Mouse (Mus musculus): Measurements from ENCODE around the gene Med12l. TPM values are rescaled to one million over a fixed set of nuclear protein-coding genes. Genes with fewer than 3 reads are reported as not detected.

Med12l gene
- total RNA-seq, 1 experiment from 2014 or later = 0.86 TPM

- ATAC-seq (replicated peaks; ENCODE audit: insufficient number of reproducible peaks, low FRiP score, low TSS enrichment, poor library complexity, severe bottlenecking) = no peak
These were observed 161.9 kb downstream of the Med12l start for GRCm38 (mm10) chr3:59167417-59168054.

GRCm38 (mm10) chr3:59168476-59168875 is 162.9 kb downstream of the Med12l start:
- no peak for ATAC-seq (replicated peaks; ENCODE audit: insufficient number of reproducible peaks, low FRiP score, low TSS enrichment, poor library complexity, severe bottlenecking)

DNA sequence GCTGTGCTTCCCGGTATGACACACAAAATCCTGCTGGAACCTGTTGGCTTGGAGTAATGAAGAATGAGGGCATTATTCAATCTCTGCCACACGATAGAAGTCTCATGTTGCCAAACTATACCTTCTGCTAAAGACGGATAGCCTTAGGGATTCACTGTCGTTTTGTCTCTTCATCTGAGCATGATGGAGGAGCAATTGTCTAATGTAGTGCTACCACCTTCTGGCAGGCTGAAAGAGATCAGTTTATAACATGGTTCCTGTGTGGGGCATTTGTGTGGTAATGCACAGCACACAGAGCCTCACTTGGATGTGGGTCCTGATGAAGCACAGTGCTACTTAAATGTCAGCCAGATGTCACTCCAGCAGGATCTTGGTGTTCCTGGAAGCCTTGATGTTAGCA is 163.6 kb downstream of the Med12l start:
- no peak for ATAC-seq (replicated peaks; ENCODE audit: insufficient number of reproducible peaks, low FRiP score, low TSS enrichment, poor library complexity, severe bottlenecking)

DNA sequence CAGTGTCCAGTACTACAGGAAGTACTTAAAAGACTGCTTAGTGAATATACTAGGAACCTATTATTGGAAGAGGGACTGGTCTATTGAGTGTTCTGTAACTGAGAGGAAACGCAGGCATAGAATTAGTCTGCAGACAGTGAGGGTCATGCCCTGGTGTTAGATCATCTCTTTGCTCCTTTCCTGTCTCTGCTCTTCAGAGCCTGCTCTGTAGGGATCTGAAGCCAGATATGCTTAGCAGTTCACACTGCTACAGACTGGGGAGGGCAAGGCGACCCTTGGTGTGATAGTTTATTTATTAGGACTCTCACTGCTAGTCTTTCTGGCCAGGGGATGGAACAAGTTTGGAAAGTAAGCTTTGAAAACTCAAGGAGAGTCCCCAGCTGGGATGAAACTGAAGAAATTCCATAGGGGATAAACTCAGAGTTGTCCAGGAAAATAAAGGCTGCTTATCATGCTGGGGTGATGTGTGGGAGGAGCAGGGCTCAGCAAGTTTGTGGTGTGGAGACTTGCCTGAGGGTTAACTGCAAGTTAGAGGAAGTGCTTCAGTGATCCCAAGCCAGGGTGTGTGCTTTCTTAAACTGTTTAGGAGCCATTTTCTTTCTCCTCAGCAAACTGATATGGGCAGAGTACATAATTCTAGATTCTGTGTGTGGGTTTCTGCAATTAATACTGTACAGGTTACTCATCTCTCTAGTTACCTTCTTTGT is 164.4 kb downstream of the Med12l start:
- ATAC-seq (replicated peaks; ENCODE audit: insufficient number of reproducible peaks, low FRiP score, low TSS enrichment, poor library complexity, severe bottlenecking) = no peak

GRCm38 (mm10) chr3:59174426-59175154 is 169.0 kb downstream of the Med12l start:
- no peak for ATAC-seq (replicated peaks; ENCODE audit: insufficient number of reproducible peaks, low FRiP score, low TSS enrichment, poor library complexity, severe bottlenecking)

DNA sequence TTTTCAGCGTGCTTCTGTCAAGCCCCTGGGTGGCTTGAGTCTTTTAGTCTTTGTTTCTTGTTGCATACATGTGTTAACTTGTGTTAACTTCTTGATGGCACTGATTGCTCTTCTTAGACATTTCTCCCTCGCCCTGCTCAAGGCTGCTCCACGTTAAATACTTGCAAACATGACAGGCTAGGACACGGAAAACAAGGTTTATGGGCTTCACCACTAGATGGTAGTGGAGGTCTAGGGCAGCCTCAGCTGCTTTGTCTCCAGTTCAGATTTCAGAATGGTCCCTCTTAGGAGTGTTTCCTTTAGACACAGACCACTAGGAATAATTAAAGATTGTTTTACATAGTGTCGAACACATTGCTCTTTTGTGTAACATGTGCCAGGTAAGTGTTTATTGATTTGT is 169.6 kb downstream of the Med12l start:
- peak; percentile 73; the same call in 1 of the 2 replicates for ATAC-seq (replicated peaks; ENCODE audit: insufficient number of reproducible peaks, low FRiP score, low TSS enrichment, poor library complexity, severe bottlenecking)

GRCm38 (mm10) chr3:59176871-59177270 is 171.2 kb downstream of the Med12l start:
- no peak for ATAC-seq (replicated peaks; ENCODE audit: insufficient number of reproducible peaks, low FRiP score, low TSS enrichment, poor library complexity, severe bottlenecking)

DNA sequence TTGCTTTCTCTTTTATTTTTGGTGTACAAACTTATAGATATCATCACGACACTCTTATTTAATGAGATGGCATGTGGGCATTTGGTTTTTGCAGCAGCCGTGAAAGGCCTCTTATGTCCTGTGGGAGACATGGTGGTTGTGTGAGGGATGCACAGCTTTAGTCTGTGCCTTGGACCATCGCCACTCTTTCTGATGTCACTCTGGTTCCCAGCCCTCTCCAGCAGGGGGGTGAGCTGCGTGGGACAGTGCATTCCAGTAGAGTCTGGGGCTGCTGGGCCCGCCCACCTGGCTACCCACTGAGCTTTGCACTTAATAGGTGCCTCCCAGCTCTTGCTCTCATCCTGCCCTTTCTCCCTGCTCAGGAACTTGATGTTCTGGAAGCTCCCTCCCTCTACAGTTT is 175.5 kb downstream of the Med12l start:
- ATAC-seq (replicated peaks; ENCODE audit: insufficient number of reproducible peaks, low FRiP score, low TSS enrichment, poor library complexity, severe bottlenecking) = no peak

DNA sequence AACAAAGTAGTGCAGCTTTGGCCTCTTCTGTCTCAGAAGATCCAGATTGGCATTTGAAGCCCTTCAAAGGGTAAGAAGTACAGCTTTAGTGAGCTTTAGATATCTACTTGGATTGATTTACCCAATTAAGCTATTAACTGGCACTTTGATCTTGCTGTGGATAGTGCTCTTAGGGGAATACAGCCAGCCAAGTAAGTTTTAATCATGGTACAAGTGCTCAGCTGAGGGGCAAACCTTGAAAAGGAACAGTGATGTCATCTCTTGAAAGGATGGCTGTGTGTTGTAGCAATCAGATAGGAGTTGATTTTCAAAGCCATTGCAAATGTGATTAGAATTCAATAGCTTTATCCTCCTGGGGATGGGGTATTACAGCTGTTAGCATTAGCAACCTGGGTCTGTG is 176.5 kb downstream of the Med12l start:
- no peak for ATAC-seq (replicated peaks; ENCODE audit: insufficient number of reproducible peaks, low FRiP score, low TSS enrichment, poor library complexity, severe bottlenecking)

DNA sequence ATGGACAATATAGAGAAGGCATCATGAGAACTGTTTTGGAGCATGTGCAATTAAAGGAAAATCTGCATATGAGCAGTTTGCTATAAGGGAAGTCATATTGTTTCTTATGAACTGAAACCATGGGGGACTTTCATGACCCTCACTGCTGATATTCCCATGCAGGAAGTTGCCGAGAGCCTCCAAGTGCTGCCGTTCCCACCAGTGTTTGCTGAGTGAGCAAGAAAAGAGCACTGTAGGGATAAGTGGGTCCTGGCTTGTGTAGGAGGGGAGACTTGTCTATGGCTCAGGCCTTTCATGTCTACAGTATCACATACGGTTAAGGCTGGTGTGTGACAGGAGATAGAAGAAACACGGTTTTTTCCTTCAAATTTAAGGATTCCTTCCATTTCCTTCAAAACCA is 180.0 kb downstream of the Med12l start:
- no peak for ATAC-seq (replicated peaks; ENCODE audit: insufficient number of reproducible peaks, low FRiP score, low TSS enrichment, poor library complexity, severe bottlenecking)

DNA sequence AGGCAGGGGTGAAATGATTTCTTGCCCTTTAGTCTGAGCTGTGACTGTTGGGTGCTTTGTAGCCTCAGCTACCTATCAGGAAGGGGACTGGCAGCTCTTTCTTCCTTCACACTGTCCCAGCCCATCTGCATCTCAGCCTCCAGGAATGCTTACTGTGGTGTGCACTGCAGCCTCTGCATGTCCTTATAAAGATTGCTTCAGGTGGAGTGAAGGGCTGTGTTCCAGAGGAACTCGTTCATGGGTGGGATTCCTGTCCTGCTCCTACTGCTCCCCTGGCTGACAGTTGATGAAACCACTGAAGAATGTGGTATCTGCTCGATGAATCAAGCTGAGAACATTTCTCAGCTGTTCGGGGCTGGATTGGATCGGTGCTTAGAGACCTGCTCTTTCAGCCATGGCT is 181.7 kb downstream of the Med12l start:
- ATAC-seq (replicated peaks; ENCODE audit: insufficient number of reproducible peaks, low FRiP score, low TSS enrichment, poor library complexity, severe bottlenecking) = no peak

GRCm38 (mm10) chr3:59191674-59192073 is 186.0 kb downstream of the Med12l start:
- ATAC-seq (replicated peaks; ENCODE audit: insufficient number of reproducible peaks, low FRiP score, low TSS enrichment, poor library complexity, severe bottlenecking) = no peak

- no peak for ATAC-seq (replicated peaks; ENCODE audit: insufficient number of reproducible peaks, low FRiP score, low TSS enrichment, poor library complexity, severe bottlenecking)
These were observed 188.5 kb downstream of the Med12l start for GRCm38 (mm10) chr3:59194099-59194498.

DNA sequence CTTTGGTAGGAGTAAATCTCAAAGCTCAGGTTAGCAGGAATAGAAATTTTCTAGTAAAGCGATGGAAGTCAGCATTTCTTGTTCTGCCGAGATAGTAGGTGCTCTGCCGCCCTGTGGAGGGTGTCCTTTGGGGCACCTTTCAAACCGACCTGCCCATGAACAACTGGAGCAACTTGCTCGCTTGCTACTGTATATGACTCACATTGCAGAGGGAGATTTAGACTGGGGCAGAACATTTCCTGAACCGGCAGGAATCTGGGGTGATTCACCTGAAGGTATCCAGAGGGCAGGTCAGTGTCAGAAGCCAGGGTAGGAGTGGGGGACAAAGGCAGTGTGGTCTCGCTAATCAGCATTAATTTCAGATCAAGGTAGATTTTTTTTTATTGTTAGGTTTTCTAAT is 189.3 kb downstream of the Med12l start, which contains the start of gene Gpr87:
Gene Gpr87, minus strand, starts transcription at position 167 of the 400 bp plus-strand sequence.
- no peak for ATAC-seq (replicated peaks; ENCODE audit: insufficient number of reproducible peaks, low FRiP score, low TSS enrichment, poor library complexity, severe bottlenecking)

DNA sequence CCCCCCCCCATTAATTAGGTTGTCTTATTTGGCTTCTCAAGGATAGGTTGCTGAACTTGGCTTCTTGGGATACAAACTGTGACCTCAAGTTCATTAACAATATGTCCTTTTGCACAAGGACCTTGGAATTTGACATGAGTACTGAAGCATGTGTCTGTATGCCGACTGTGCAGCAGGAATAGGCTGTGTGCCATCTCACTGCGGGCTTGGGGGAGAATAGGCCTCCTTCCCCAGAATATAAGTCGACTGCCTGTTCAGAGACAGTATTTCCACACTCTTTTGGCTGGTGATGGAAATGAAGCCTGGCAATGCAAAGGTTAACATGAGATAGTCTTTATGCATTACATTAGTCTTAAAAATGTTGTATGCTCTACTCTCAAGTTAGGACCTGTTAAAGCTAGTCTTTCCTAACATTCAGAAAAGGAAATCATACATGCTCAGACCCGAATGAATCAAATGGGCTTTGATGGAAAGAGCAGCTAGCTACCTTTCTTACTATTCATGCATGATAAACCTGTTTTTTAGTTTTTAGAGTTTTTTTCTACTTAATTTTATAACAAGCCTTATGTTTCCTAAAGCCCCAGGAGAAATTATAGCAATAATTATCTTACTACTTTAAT is 191.8 kb downstream of the Med12l start:
- ATAC-seq (replicated peaks; ENCODE audit: insufficient number of reproducible peaks, low FRiP score, low TSS enrichment, poor library complexity, severe bottlenecking) = no peak

DNA sequence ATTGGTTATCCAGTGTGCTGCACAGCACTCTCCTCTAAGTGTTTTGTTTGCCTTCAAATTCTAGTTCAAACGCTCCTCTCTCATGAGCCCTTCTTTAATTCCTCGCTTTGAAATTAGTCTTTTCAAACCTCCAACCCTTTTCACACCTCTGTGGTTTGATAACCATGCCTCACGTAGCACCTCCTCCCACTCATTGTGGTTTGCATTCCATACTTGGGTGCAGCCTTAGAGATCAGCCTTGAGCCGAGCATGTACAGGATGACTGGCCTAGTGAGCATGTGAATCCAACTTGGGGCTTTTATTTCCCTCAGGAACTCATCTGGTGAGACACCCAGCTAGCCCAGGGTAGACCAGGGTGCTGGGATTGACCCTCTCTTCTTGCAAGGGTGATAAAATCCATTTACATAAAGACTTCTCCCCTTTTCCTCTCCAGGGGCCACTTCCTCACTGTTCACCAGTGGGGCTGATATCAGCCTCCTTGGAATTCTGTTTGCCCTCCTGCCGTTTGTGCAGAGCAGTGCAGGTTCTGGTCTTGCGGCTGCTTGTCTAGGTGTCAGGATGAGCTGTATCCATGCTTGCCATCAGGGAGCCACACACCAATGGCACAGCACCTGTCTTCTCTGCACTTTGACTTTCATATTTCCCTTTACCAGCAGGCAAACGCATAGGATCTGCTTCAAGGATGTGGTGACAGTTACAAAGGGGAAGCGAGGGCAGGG is 198.3 kb downstream of the Med12l start:
- no peak for ATAC-seq (replicated peaks; ENCODE audit: insufficient number of reproducible peaks, low FRiP score, low TSS enrichment, poor library complexity, severe bottlenecking)

DNA sequence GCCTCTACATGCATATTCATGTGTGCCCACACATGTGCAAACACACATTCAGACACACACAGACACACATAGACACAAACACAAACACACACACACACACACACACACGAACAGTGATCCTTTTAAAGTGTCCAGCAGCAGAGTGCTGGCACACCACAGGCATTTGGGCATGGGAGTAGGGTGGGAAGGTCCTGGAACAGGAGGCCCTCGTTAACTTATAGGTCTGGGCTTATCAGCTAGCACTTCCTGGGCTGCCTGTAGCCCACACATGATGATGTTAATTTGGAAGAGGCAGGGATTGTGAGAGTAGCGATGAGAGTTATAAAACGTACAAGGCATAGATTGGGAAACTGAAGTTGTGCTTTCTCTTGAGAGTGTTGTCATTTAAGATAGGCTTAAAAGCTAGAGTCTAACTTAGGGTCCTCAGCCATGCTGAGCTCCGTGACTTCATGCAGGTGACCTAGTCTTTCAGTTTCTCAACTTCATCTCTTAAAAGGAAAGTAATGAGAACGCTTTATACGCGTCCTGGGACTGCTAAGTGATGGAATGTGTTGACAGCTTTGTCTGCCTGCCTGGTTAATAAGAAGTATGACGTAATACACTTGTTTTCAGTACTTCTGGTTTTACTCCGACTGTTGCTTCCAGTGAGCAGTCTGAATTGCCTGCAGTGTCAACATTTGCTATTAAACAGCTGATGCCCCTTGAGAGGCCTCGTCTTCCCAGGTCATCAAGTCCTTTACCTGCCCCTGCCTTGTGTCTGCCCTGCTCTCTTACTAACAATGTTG is 199.3 kb downstream of the Med12l start:
- ATAC-seq (replicated peaks; ENCODE audit: insufficient number of reproducible peaks, low FRiP score, low TSS enrichment, poor library complexity, severe bottlenecking) = peak; percentile 45; the same call in 1 of the 2 replicates

DNA sequence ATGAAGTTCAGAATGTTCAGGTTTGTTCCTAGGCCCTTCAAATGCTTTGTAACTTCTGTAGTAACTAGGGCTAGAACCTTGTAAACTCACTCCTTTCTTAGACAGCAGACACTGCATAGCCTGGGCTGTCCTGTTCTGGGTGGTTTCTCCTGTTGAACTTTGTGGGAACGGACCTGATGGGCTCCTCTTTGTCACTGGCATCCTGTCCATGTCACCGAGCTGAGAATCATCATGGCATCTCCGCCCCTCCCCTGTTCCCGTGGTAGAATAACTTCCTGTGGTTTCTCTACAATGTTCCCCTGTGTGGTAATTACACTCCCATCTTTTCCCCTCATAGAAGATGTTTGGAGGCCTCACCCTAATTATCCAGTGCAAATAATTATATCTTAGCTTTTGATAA is 200.3 kb downstream of the Med12l start:
- no peak for ATAC-seq (replicated peaks; ENCODE audit: insufficient number of reproducible peaks, low FRiP score, low TSS enrichment, poor library complexity, severe bottlenecking)

Measured in monocyte, adult 5-6 weeks (primary cell).